Mouse (Mus musculus): ENCODE data around the gene Gm14226. TPM values are rescaled to one million over a fixed set of nuclear protein-coding genes. Genes with fewer than 3 reads are reported as not detected.
A peak's percentile ranks its signal among the peaks of the same experiment; 100 is the strongest.

Gene Gm14226
- polyA plus RNA-seq, 1 experiment, result not detected

- Histone ChIP-seq H3K9ac (ENCODE audit: low read depth, poor library complexity, severe bottlenecking) (no peak overlapping the region), H3K36me3 (ENCODE audit: control insufficient read depth, insufficient read depth, low read length, poor library complexity, severe bottlenecking) (no peaks in the 10 kb centered on the region), H3K27ac (ENCODE audit: insufficient read depth, low read length) (no peak overlapping the region), H3K27me3 (ENCODE audit: control insufficient read depth, insufficient read depth, low read length, poor library complexity, severe bottlenecking) (no peaks in the 10 kb centered on the region), H3K4me3 (ENCODE audit: low read depth, low read length) (no peak overlapping the region), H3K4me1 (ENCODE audit: control insufficient read depth, insufficient read depth, low read length) (no peaks in the 10 kb centered on the region), H3K9me3 (replicated peaks; ENCODE audit: control insufficient read depth, insufficient read depth, low read length, poor library complexity, severe bottlenecking) (no peaks in the 10 kb centered on the region)
- TF ChIP-seq POLR2A (IDR thresholded peaks at IDR 0.05; ENCODE audit: insufficient read depth, low read length), result no peak
- no peak for TF ChIP-seq CTCF (IDR thresholded peaks at IDR 0.05; ENCODE audit: low read depth, low read length)
- TF ChIP-seq EP300 (IDR thresholded peaks at IDR 0.05; ENCODE audit: insufficient read depth, low read depth, low read length), result no peak
Measured at GRCm38 (mm10) chr2:155045075-155045474, 27.0 kb downstream of the Gm14226 start.

DNA sequence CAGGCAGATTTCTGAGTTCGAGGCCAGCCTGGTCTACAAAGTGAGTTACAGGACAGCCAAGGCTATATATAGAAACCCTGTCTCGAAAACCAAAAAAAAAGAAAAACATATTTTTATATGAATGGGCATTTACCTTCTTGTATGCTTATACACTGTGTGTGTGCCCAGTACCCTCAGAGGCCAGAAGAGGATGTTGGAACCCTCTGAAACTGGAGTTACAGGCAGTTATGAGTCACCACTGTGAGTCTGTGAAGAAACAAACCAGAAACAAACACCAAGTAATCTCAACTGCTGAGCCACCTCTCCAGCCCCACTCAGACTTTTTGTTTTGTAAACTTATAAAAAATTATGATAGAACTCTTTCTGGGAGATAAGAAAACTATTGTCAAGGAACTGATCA, 28.7 kb downstream of the Gm14226 start:
- no peaks in the 10 kb centered on the region for H3K4me1 ChIP-seq (ENCODE audit: control insufficient read depth, insufficient read depth, low read length)
- H3K27ac ChIP-seq (ENCODE audit: insufficient read depth, low read length), result no peak overlapping the region
- H3K4me3 ChIP-seq (ENCODE audit: low read depth, low read length), result no peak overlapping the region
- no peaks in the 10 kb centered on the region for H3K27me3 ChIP-seq (ENCODE audit: control insufficient read depth, insufficient read depth, low read length, poor library complexity, severe bottlenecking)
- TF ChIP-seq POLR2A (IDR thresholded peaks at IDR 0.05; ENCODE audit: insufficient read depth, low read length) (no peak), CTCF (IDR thresholded peaks at IDR 0.05; ENCODE audit: low read depth, low read length) (no peak), EP300 (IDR thresholded peaks at IDR 0.05; ENCODE audit: insufficient read depth, low read depth, low read length) (no peak)
- H3K9me3 ChIP-seq (replicated peaks; ENCODE audit: control insufficient read depth, insufficient read depth, low read length, poor library complexity, severe bottlenecking), result no peaks in the 10 kb centered on the region
- no peaks in the 10 kb centered on the region for H3K36me3 ChIP-seq (ENCODE audit: control insufficient read depth, insufficient read depth, low read length, poor library complexity, severe bottlenecking)
- H3K9ac ChIP-seq (ENCODE audit: low read depth, poor library complexity, severe bottlenecking), result no peak overlapping the region

- no peak overlapping the region for H3K4me3 ChIP-seq (ENCODE audit: low read depth, low read length)
- H3K27me3 ChIP-seq (ENCODE audit: control insufficient read depth, insufficient read depth, low read length, poor library complexity, severe bottlenecking), result no peaks in the 10 kb centered on the region
- H3K9ac ChIP-seq (ENCODE audit: low read depth, poor library complexity, severe bottlenecking), result no peak overlapping the region
- H3K9me3 ChIP-seq (replicated peaks; ENCODE audit: control insufficient read depth, insufficient read depth, low read length, poor library complexity, severe bottlenecking), result no peaks in the 10 kb centered on the region
- TF ChIP-seq POLR2A (IDR thresholded peaks at IDR 0.05; ENCODE audit: insufficient read depth, low read length), result no peak
- TF ChIP-seq CTCF (IDR thresholded peaks at IDR 0.05; ENCODE audit: low read depth, low read length), result no peak
- no peak for TF ChIP-seq EP300 (IDR thresholded peaks at IDR 0.05; ENCODE audit: insufficient read depth, low read depth, low read length)
- no peaks in the 10 kb centered on the region for H3K36me3 ChIP-seq (ENCODE audit: control insufficient read depth, insufficient read depth, low read length, poor library complexity, severe bottlenecking)
- H3K27ac ChIP-seq (ENCODE audit: insufficient read depth, low read length), result no peak overlapping the region
- no peaks in the 10 kb centered on the region for H3K4me1 ChIP-seq (ENCODE audit: control insufficient read depth, insufficient read depth, low read length)
Measured at GRCm38 (mm10) chr2:155047452-155048178, 29.5 kb downstream of the Gm14226 start.

DNA sequence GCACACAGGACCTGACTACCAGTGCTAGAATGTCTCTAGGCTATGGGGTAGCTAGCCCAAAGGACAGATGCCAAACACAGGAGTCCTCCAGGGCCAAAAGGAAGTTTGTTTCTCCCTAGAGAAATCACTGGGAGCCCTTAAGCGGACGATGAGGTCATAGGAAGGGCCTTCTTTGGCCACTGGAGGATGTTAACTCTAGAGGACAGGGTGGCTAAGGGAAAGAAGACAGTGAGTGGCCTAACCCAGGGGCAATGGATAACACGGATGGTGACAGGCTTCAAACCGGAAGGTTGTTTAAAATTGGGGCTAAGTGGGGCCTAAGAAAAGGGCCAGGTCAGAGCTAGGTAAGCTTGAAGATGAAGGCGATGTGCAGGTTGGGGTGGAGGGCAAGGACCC, 32.0 kb downstream of the Gm14226 start:
- H3K27ac ChIP-seq (ENCODE audit: insufficient read depth, low read length), result peak overlapping the region; percentile 10; the same call in 1 of the 2 replicates
- peak overlapping the region; percentile 78 for H3K4me3 ChIP-seq (ENCODE audit: low read depth, low read length)
- TF ChIP-seq CTCF (IDR thresholded peaks at IDR 0.05; ENCODE audit: low read depth, low read length), result no peak
- no peak for TF ChIP-seq EP300 (IDR thresholded peaks at IDR 0.05; ENCODE audit: insufficient read depth, low read depth, low read length)
- TF ChIP-seq POLR2A (IDR thresholded peaks at IDR 0.05; ENCODE audit: insufficient read depth, low read length), result no peak
- no peaks in the 10 kb centered on the region for H3K4me1 ChIP-seq (ENCODE audit: control insufficient read depth, insufficient read depth, low read length)
- no peaks in the 10 kb centered on the region for H3K27me3 ChIP-seq (ENCODE audit: control insufficient read depth, insufficient read depth, low read length, poor library complexity, severe bottlenecking)
- no peaks in the 10 kb centered on the region for H3K36me3 ChIP-seq (ENCODE audit: control insufficient read depth, insufficient read depth, low read length, poor library complexity, severe bottlenecking)
- peak overlapping the region; percentile 76 for H3K9ac ChIP-seq (ENCODE audit: low read depth, poor library complexity, severe bottlenecking)
- H3K9me3 ChIP-seq (replicated peaks; ENCODE audit: control insufficient read depth, insufficient read depth, low read length, poor library complexity, severe bottlenecking), result no peaks in the 10 kb centered on the region

DNA sequence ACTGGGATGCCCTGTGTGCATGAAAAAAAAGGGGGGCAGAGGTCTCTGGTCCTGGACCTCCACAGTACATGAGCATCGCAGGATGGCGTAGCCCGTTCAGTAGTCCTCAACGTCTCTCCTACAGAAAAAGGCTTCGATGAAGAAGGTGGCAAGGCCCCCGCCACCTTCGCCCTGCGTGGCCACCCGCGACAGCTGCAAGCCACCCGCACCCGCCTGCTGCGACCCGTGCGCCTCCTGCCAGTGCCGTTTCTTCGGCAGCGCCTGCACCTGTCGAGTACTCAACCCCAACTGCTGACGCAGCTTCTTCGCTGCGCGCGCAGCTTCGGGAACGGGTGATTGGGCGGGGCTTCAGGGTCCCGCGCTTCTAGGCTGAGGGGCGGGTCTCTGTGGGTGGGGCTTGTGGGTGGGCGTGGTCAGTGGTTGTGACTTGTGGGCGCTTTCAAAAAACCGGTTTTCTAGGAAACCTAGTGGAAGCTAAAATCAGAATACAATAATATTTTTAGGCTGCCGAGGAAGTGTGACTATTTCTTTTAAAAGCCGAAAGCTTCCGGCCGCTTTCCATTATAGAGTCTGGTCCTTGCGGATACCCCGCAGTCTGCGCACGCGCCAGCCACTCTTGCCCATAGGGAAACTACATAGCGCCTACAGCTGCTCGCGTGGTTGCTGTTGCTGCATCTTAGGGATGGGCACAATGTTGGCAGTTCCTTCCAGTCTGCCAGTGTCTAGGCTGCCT, 32.6 kb downstream of the Gm14226 start:
- TF ChIP-seq POLR2A (IDR thresholded peaks at IDR 0.05; ENCODE audit: insufficient read depth, low read length) (peak; percentile 98), CTCF (IDR thresholded peaks at IDR 0.05; ENCODE audit: low read depth, low read length) (no peak), EP300 (IDR thresholded peaks at IDR 0.05; ENCODE audit: insufficient read depth, low read depth, low read length) (peak; percentile 73; the same call in 1 of the 2 replicates)
- Histone ChIP-seq H3K27me3 (ENCODE audit: control insufficient read depth, insufficient read depth, low read length, poor library complexity, severe bottlenecking) (no peaks in the 10 kb centered on the region), H3K4me1 (ENCODE audit: control insufficient read depth, insufficient read depth, low read length) (no peaks in the 10 kb centered on the region)

More for the DNA sequence above, 32.6 kb downstream of the Gm14226 start:
- Histone ChIP-seq H3K27ac (ENCODE audit: insufficient read depth, low read length) (peak overlapping the region; percentile 20; the same call in 1 of the 2 replicates), H3K4me3 (ENCODE audit: low read depth, low read length) (peak overlapping the region; percentile 78), H3K9ac (ENCODE audit: low read depth, poor library complexity, severe bottlenecking) (peak overlapping the region; percentile 76), H3K36me3 (ENCODE audit: control insufficient read depth, insufficient read depth, low read length, poor library complexity, severe bottlenecking) (no peaks in the 10 kb centered on the region), H3K9me3 (replicated peaks; ENCODE audit: control insufficient read depth, insufficient read depth, low read length, poor library complexity, severe bottlenecking) (no peaks in the 10 kb centered on the region)

Measured in ES-Bruce4 (cell line).